Mouse (Mus musculus): ENCODE data around the gene Icam4. TPM values are rescaled to one million over a fixed set of nuclear protein-coding genes. Genes with fewer than 3 reads are reported as not detected.

Gene Icam4
- polyA plus RNA-seq (2017; shearing (Covaris generic)) = 1.2 TPM

GRCm38 (mm10) chr9:21029291-21030054 lies at the start of gene Icam4:
TSS of gene Icam4 (plus strand) at chr9:21029373.

GRCm38 (mm10) chr9:21002627-21003551 lies 26.3 kb upstream of the Icam4 start, which contains the start of gene Mrpl4:
TSS of gene Mrpl4 (plus strand) at chr9:21002738.

DNA sequence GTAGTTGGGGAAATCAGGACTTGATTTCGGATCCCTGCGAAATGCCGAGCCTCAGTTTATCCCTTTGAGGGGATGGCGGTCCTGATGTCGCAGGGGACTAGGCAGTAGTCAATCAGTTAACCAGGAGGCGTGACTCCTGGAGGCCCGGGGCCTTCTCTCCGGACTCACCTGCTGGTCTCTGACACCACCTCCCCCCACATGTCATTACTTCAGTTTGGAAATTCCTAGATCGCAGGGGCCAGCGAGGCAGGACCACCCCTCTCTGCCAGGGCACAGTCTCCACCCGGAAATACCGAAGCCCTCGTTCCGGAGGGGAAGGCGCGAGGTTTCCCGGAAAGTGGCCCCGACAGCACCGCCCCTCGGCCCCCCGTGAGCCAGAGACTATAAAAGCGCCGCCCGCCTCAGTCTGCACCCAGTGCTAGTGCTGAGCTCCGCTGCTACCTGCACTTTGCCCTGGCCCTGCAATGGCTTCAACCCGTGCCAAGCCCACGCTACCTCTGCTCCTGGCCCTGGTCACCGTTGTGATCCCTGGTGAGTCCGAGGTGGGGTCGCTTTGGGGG lies 13.5 kb upstream of the Icam4 start, which contains the start of gene Icam1:
Icam1 (plus strand) TSS at position 415 of the 560 bp plus-strand sequence.

DNA sequence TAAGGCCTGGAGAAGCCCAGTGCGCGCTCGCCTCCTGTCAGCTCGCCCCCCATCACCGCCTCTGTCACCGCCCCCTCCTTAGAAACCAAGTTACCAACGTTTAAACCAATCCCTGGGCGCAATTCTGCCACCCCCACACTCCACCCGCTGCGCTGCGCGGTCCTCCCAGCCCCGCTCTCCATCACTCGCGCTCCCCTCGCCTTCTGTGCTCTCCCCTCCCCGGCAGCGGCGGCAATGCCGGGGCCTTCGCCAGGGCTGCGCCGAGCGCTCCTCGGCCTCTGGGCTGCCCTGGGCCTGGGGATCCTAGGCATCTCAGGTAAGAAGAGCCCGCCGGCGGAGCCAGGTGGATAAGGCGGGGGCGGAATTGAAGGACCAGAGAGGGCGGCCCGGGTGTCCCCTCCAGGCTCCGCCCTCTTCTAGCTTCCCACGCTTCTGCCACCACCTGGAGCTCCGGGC lies 2.8 kb downstream of the Icam4 start, which contains the start of gene Icam5:
Icam5 (plus strand) TSS at position 178 of the 456 bp plus-strand sequence.

DNA sequence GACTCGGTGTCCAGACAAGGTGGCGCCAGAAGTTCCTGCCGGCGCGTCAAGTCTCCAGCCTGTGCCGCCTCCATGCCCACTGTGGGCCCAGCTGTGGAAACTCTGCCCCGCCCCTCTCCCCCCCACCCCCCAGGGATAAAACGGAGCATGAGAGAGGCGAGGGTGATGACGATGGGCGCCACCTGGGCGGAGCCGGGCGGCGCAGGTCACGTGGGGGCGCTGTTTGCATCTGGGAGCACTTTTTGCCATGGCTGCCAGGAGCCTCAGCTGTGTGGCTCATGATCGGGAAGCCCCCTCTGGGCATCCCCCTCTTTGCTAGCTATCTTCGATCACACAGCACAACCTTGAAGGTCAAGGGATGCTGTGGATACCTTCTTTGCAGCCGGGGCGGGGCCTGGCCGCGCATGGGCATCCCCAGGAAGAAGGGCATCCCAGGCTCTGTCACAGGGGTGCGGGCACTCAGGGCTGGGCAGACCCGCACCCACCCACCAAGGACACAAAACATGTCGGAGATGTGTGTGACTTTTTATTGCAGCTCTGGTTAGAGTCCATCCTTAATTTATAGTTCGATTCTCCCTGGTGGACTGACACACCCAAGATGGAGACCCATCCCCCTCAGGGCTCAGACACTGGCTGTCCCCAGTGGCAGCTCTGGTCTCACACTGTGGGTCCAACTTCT lies 38.0 kb downstream of the Icam4 start, which contains the start of gene Zglp1:
Zglp1 (minus strand) TSS at position 88 of the 679 bp plus-strand sequence.

GRCm38 (mm10) chr9:21073044-21073840 lies 44.1 kb downstream of the Icam4 start, which contains the start of the genes Gm49373 and Fdx1l:
TSS of gene Gm49373 (minus strand) at chr9:21073096.
TSS of gene Fdx1l (minus strand) at chr9:21073614.

Other genes with a start within 250 kb of the Icam4 start
- gene Col5a3, start 214.3 kb upstream of the Icam4 start, polyA plus RNA-seq (2017; shearing (Covaris generic)) = 0.05 TPM
- gene Rdh8, start 210.9 kb upstream of the Icam4 start, polyA plus RNA-seq (2017; shearing (Covaris generic)) = not detected
- 68.7 TPM for gene A230050P20Rik, start 160.7 kb upstream of the Icam4 start, polyA plus RNA-seq (2017; shearing (Covaris generic))
- gene Angptl6, start 149.6 kb upstream of the Icam4 start, polyA plus RNA-seq (2017; shearing (Covaris generic)) = 4.1 TPM
- 87.3 TPM for gene Ppan, start 141.2 kb upstream of the Icam4 start, polyA plus RNA-seq (2017; shearing (Covaris generic))
- gene Eif3g, start 130.8 kb upstream of the Icam4 start, polyA plus RNA-seq (2017; shearing (Covaris generic)) = 290 TPM
- 72.9 TPM for gene Dnmt1, start 69.5 kb upstream of the Icam4 start, polyA plus RNA-seq (2017; shearing (Covaris generic))
- gene S1pr2, start 52.6 kb upstream of the Icam4 start, polyA plus RNA-seq (2017; shearing (Covaris generic)) = 14.9 TPM
- 112 TPM for gene Mrpl4, start 26.6 kb upstream of the Icam4 start, polyA plus RNA-seq (2017; shearing (Covaris generic))
- gene Icam1, start 13.4 kb upstream of the Icam4 start, polyA plus RNA-seq (2017; shearing (Covaris generic)) = 66.0 TPM
- 0.83 TPM for gene Icam5, start 2.7 kb downstream of the Icam4 start, polyA plus RNA-seq (2017; shearing (Covaris generic))
- 0.20 TPM for gene Zglp1, start 37.7 kb downstream of the Icam4 start, polyA plus RNA-seq (2017; shearing (Covaris generic))
- gene Gm49373, start 43.7 kb downstream of the Icam4 start, polyA plus RNA-seq (2017; shearing (Covaris generic)) = 0.24 TPM
- 37.0 TPM for gene Fdx1l, start 44.2 kb downstream of the Icam4 start, polyA plus RNA-seq (2017; shearing (Covaris generic))
- 4.2 TPM for gene Gm38431, start 62.6 kb downstream of the Icam4 start, polyA plus RNA-seq (2017; shearing (Covaris generic))
- gene Raver1, start 62.6 kb downstream of the Icam4 start, polyA plus RNA-seq (2017; shearing (Covaris generic)) = 80.5 TPM
- 71.5 TPM for gene Tyk2, start 101.9 kb downstream of the Icam4 start, polyA plus RNA-seq (2017; shearing (Covaris generic))
- gene Cdc37, start 120.6 kb downstream of the Icam4 start, polyA plus RNA-seq (2017; shearing (Covaris generic)) = 324 TPM
- gene Pde4a, start 136.3 kb downstream of the Icam4 start, polyA plus RNA-seq (2017; shearing (Covaris generic)) = 1.3 TPM
- 66.8 TPM for gene Keap1, start 210.0 kb downstream of the Icam4 start, polyA plus RNA-seq (2017; shearing (Covaris generic))
- gene S1pr5, start 219.1 kb downstream of the Icam4 start, polyA plus RNA-seq (2017; shearing (Covaris generic)) = 0.07 TPM
- gene Atg4d, start 235.9 kb downstream of the Icam4 start, polyA plus RNA-seq (2017; shearing (Covaris generic)) = 75.3 TPM